Mouse (Mus musculus): ENCODE results near the gene Tet3.

The Tet3 gene

GRCm38 (mm10) chr6:83322794-83323193 lies 136.1 kb downstream of the Tet3 start:
- no peak for DNase-seq

- DNase-seq: no peak
Observed at GRCm38 (mm10) chr6:83321927-83322326, 137.0 kb downstream of the Tet3 start.

- peak; percentile 95 for DNase-seq
Observed at GRCm38 (mm10) chr6:83317108-83317741, 141.7 kb downstream of the Tet3 start.

- DNase-seq: no peak
Observed at GRCm38 (mm10) chr6:83316022-83316421, 142.9 kb downstream of the Tet3 start.

GRCm38 (mm10) chr6:83315293-83315692 lies 143.6 kb downstream of the Tet3 start:
- DNase-seq: no peak

GRCm38 (mm10) chr6:83312514-83312913 lies 146.4 kb downstream of the Tet3 start:
- DNase-seq: no peak

Data from lung, postnatal 36 days (tissue).